Mouse (Mus musculus) lung, embryonic 14.5 days (tissue): ENCODE results near the gene Mmab. TPM values are rescaled to one million over a fixed set of nuclear protein-coding genes. Genes with fewer than 3 reads are reported as not detected.

Experiments
- ATAC-seq: fragments of 200-750 bp; cut with Nextera tagmentation; 2 replicates; pipeline ENCODE4 v1.8.0; 2017; ENCODE audit warnings: mild to moderate bottlenecking, moderate TSS enrichment, moderate library complexity; ENCODE audit not compliant: insufficient read depth
- DNase-seq: peaks from one replicate; pipeline ENCODE4 v3.0.0-alpha.2; 2015
- H3K27ac ChIP-seq: fragments of 300-500 bp; sonication (generic); 2 replicates; pipeline ENCODE4 v1.5.1; 2014; ENCODE audit warnings: low read depth, mild to moderate bottlenecking, moderate library complexity
- H3K27me3 ChIP-seq: fragments of 300-500 bp; sonication (generic); 2 replicates; pipeline ENCODE4 v1.6.1; 2014; ENCODE audit warnings: low read length, control low read depth; ENCODE audit not compliant: insufficient read depth
- H3K36me3 ChIP-seq: fragments of 300-500 bp; sonication (generic); 2 replicates; pipeline ENCODE4 v1.6.1; 2014; ENCODE audit warnings: control low read depth; ENCODE audit not compliant: insufficient read depth
- H3K4me1 ChIP-seq: fragments of 300-500 bp; sonication (generic); 2 replicates; pipeline ENCODE4 v1.6.1; 2014; ENCODE audit warnings: antibody characterized with exemption, control low read depth; ENCODE audit not compliant: insufficient read depth
- H3K4me2 ChIP-seq: fragments of 300-500 bp; sonication (generic); 2 replicates; pipeline ENCODE4 v1.6.1; 2014; ENCODE audit warnings: mild to moderate bottlenecking
- H3K4me3 ChIP-seq: fragments of 300-500 bp; sonication (generic); 2 replicates; pipeline ENCODE4 v1.5.1; 2014; ENCODE audit warnings: low read depth, low read length
- H3K9ac ChIP-seq: fragments of 300-500 bp; sonication (generic); 2 replicates; pipeline ENCODE4 v1.6.1; 2014
- H3K9me3 ChIP-seq: fragments of 300-500 bp; sonication (generic); 2 replicates; pipeline ENCODE4 v1.6.1; 2016; ENCODE audit warnings: low read depth, low read length, control low read depth
- CTCF ChIP-seq: IDR thresholded peaks from 2 replicates; pipeline ENCODE4 v1.5.1; 2016; ENCODE audit warnings: antibody characterized with exemption, low read depth
- WGBS: fragments of 180-500 bp; shearing (Covaris S2); extraction: QIAGEN DNeasy Blood & Tissue Kit; methylation state at CpG from one replicate; pipeline ENCODE4 v1.1.7; 2014; 5-methylcytosine and 5-hydroxymethylcytosine counted together
- polyA plus RNA-seq: library from polyadenylated mRNA; unstranded; fragments of >200 nt; fragmentation: Nextera tagmentation; extraction: Ambion mirVana; gene quantifications from 2 replicates; pipeline ENCODE4 v1.2.1, GENCODE M21; 2014

The Mmab gene
- 30.4 and 32.4 TPM in 2 replicates for polyA plus RNA-seq

DNA sequence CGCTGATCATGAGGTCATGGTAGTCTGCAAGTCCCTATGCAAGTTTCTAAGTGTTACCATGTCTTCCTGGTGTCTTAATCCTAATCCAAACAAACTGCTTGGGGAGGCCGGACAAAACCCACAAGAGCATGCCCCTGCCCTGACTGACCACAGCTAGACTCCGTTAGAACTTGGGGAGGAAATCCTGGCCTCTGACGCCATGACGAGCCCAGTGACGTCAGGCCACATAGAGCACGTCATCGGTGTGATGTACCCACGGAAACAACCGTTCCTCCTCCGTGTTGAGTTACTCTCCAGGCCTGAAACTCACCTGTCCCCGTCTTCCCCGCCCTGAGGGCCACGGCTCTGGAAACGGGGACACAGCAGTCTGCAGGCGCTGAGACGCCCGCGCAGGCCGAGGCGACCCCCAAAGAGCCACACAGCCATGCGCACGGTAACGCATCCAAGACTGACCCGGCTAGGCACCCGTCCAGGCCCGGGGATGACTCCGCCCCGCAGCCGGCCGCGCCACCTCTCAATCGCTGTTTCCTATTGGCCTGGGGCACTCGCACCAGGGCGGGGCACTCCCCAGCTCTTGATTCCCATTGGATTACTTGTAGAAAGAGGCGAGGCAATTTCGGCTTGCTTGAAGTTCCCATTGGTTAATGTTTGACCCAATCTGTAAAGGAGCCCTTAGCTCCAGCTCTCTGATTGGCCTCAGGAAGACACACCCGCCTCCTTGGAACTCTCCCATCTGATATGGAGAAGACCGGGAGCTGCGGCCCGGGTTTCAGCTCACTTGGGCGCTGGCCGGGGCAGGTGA, at the start of gene Mmab, which contains the start of gene Mvk:
Mmab (minus strand) TSS at position 495 of the 802 bp plus-strand sequence.
Mvk (plus strand) TSS at position 704 of the 802 bp plus-strand sequence.
- H3K27me3 ChIP-seq, result no peaks in the 10 kb centered on the region
- H3K36me3 ChIP-seq, result peaks cover 20% of the 10 kb centered on the region; the same call in 1 of the 2 replicates
- peak within 1 kb of the TSS; percentile 76 for H3K27ac ChIP-seq
- 1% methylated on average over 43 of the region's 43 CpGs for WGBS
- H3K4me2 ChIP-seq, result peak within 1 kb of the TSS; percentile 76
- H3K4me1 ChIP-seq, result peaks cover 9% of the 10 kb centered on the region
- DNase-seq (peak; percentile 99), ATAC-seq (peak; percentile 99)
- peak within 1 kb of the TSS; percentile 67 for H3K9ac ChIP-seq
- peak within 1 kb of the TSS; percentile 60 for H3K4me3 ChIP-seq
- no peak for TF ChIP-seq CTCF
- H3K9me3 ChIP-seq, result no peaks in the 10 kb centered on the region

DNA sequence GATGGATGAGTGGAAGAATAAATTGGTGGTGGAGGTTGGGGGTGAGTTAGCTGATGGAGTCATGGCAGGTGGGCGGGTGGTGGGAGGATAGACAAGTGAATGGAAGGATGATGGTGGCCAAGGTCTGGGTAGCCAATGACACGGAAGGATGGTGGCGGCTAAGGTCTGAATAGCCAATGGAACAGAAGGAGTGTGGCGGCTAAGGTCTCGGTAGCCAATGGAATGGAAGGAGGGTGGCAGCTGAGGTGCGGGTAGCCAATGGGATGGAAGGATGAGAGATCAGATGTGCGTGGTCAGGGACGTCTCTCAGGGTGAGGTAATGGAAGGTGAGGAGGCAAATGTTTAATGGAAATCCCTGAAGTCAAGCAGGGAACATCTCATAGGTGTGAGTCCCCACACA, 46.4 kb upstream of the Mmab start:
- H3K4me3 ChIP-seq, result no peak overlapping the region
- no peak overlapping the region for H3K27ac ChIP-seq
- 93% methylated on average over 8 of the region's 8 CpGs for WGBS
- no peaks in the 10 kb centered on the region for H3K4me1 ChIP-seq
- no peaks in the 10 kb centered on the region for H3K27me3 ChIP-seq
- H3K36me3 ChIP-seq, result no peaks in the 10 kb centered on the region
- no peak for ATAC-seq
- no peak overlapping the region for H3K9ac ChIP-seq
- no peak for DNase-seq
- no peaks in the 10 kb centered on the region for H3K9me3 ChIP-seq
- no peak overlapping the region for H3K4me2 ChIP-seq
- no peak for TF ChIP-seq CTCF

DNA sequence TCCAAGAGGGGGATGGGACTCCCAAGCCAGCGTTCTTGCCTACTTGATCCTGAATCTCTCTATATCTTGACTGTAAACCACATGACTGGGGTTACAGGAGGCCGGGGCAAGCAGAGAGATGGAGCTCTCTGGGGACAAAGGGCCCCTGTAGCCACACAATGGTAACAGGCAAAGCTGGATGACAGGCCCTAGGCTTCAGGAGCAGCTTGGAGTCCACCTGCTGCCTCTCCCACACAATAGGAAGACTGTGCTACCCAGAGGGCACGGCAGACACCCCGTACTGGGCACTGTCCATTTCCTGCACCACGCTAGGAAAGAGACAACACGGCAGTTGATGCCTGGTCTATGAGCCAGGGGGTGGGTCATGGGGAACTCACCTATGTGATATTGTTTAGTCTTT, 45.7 kb upstream of the Mmab start:
- H3K4me1 ChIP-seq, result no peaks in the 10 kb centered on the region
- no peaks in the 10 kb centered on the region for H3K9me3 ChIP-seq
- no peak overlapping the region for H3K9ac ChIP-seq
- no peaks in the 10 kb centered on the region for H3K27me3 ChIP-seq
- ATAC-seq (no peak), DNase-seq (no peak)
- no peak overlapping the region for H3K27ac ChIP-seq
- no peaks in the 10 kb centered on the region for H3K36me3 ChIP-seq
- TF ChIP-seq CTCF, result no peak
- 85% methylated on average over 6 of the region's 6 CpGs for WGBS
- no peak overlapping the region for H3K4me2 ChIP-seq
- H3K4me3 ChIP-seq, result no peak overlapping the region

DNA sequence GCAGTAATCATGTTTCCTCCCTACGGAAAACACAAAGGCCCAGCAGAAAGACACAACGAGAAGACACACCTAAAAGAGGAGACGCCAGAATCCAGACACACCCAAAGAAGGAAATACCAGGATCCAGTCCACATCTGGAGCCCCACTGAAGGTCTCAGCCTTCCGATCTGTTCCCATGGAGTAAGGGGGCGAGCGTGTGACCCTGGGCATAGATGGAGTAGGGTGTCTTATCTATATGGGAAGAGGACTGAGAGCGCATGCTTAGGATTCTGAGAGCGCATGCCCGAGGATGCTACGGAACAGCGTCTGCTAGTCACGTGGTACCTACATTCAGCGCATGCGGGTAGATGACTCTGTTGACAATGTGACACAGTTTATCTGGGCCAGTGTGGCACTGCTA, 41.8 kb upstream of the Mmab start:
- no peaks in the 10 kb centered on the region for H3K27me3 ChIP-seq

DNA sequence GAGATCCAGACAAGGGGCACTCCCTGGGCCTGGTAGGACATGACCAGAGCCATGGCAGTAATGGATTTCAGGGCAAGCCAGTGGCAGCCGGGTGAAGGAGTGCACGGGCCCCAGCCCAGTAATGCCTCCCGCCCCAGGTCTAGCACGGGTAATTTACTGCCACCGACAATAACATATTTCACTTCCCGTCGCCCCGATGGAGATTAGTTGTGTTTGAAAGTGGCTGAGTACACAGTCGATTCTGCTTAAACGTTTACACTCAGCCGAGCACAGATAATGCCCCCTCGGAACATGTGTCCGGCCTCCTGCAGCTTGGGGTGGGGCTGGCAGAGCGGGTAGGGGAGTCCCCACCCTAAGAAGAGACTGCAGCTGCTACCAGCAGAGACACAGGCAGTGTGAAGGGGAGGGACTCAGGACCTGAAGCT, 38.7 kb upstream of the Mmab start:
- no peak for TF ChIP-seq CTCF
- no peaks in the 10 kb centered on the region for H3K27me3 ChIP-seq
- no peak overlapping the region; the same call in 1 of the 2 replicates for H3K9ac ChIP-seq
- H3K4me2 ChIP-seq, result no peak overlapping the region
- DNase-seq (no peak), ATAC-seq (no peak)
- no peak overlapping the region for H3K4me3 ChIP-seq
- 7% methylated on average over 14 of the region's 14 CpGs for WGBS
- H3K36me3 ChIP-seq, result no peaks in the 10 kb centered on the region
- no peak overlapping the region for H3K27ac ChIP-seq
- H3K9me3 ChIP-seq, result no peaks in the 10 kb centered on the region
- no peaks in the 10 kb centered on the region for H3K4me1 ChIP-seq

More for the DNA sequence above, 41.8 kb upstream of the Mmab start:
- Histone ChIP-seq H3K9ac (no peak overlapping the region), H3K4me1 (no peaks in the 10 kb centered on the region), H3K4me3 (no peak overlapping the region), H3K4me2 (no peak overlapping the region), H3K27ac (no peak overlapping the region), H3K9me3 (no peaks in the 10 kb centered on the region), H3K36me3 (no peaks in the 10 kb centered on the region)
- DNase-seq (no peak), ATAC-seq (no peak)
- 82% methylated on average over 14 of the region's 14 CpGs for WGBS
- TF ChIP-seq CTCF, result no peak

DNA sequence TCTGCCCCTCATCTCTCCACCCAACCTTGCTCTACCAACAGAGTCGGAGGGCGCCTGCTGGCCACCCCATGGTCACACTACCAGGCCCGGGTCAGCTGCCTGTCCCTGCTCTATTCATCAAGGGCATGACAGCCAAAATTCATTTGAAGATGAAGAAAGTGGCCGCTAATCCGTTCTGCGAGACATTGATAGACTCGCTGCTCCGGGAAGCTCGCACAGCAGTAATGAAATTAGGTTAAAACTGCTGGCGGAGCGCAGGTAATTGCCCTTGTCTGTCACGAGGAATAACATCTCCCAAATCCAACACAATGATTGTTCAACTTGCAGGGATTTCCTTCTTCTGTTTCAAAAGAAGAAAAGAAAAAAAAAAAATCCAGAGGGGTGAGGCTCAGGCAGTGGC, 34.4 kb upstream of the Mmab start:
- no peak for TF ChIP-seq CTCF
- H3K27me3 ChIP-seq, result no peaks in the 10 kb centered on the region
- no peak overlapping the region for H3K27ac ChIP-seq
- 0 out of 2 replicates have a peak, but pooled peaks cover 3% of the 10 kb centered on the region for H3K4me1 ChIP-seq
- H3K4me2 ChIP-seq, result no peak overlapping the region
- no peak overlapping the region for H3K9ac ChIP-seq
- ATAC-seq, result no peak
- no peak overlapping the region for H3K4me3 ChIP-seq
- H3K36me3 ChIP-seq, result no peaks in the 10 kb centered on the region
- DNase-seq, result no peak
- no peaks in the 10 kb centered on the region for H3K9me3 ChIP-seq
- WGBS, result 80% methylated on average over 12 of the region's 12 CpGs

DNA sequence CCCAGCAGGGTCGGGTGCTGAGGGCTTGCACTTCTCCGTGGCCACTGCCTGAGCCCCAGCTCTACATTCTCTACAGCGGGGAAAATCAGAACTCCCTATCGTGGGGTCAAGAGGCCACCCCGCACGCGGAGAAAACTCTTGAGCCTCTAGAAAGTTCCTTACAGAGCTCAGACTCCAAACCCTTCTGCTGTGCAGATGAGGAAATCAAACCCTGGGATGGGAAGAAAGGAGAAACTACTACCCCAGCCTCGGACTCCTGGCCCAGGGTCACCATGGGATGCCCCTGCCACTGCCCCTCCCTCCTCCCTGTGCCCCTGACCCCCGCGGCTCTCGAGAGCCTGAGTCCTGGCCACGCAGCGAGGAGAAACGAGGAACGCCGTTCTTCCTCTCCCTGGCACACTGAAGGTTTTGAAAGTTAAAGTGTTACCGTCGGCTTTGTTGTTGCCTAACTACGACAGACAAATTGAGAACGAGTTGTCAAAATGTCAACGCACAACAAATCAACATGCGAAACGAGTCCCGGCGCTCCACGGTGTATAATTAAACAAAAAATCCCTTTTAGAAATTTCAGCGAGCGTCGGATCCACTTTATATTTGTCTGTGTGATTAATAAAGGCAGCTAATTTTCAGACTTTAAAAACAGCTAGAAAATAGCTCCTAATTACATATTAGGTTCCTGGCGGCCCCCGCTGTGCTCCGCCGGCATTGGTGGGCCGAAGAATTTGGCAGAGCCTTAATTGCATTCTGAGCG, 31.1 kb upstream of the Mmab start:
- Histone ChIP-seq H3K9me3 (no peaks in the 10 kb centered on the region), H3K36me3 (no peaks in the 10 kb centered on the region), H3K4me3 (no peak overlapping the region), H3K4me1 (0 out of 2 replicates have a peak, but pooled peaks cover 3% of the 10 kb centered on the region), H3K27ac (no peak overlapping the region), H3K9ac (no peak overlapping the region), H3K27me3 (no peaks in the 10 kb centered on the region), H3K4me2 (peak overlapping the region; percentile 28; the same call in 1 of the 2 replicates)
- TF ChIP-seq CTCF, result no peak
- DNase-seq (peak; percentile 45), ATAC-seq (no peak)
- WGBS, result 28% methylated on average over 35 of the region's 35 CpGs
